Mouse (Mus musculus) hindbrain, postnatal 0 days (tissue): ENCODE data around the gene Clmn. TPM values are rescaled to one million over a fixed set of nuclear protein-coding genes. Genes with fewer than 3 reads are reported as not detected.
"Not testable (repeated sequence)": the region's sequence is repeated elsewhere in the genome, so short reads cannot be mapped to it uniquely, and the experiment has no call there.

Source experiments
- ATAC-seq: fragments of 200-750 bp; cut with Nextera tagmentation; 2 replicates; pipeline ENCODE4 v1.8.0; 2017; ENCODE audit warnings: mild to moderate bottlenecking, moderate TSS enrichment, moderate library complexity
- DNase-seq: peaks from one replicate; pipeline ENCODE4 v3.0.0-alpha.2; 2015; ENCODE audit warnings: low spot score
- H3K27ac ChIP-seq: fragments of 300-500 bp; sonication (generic); 2 replicates; pipeline ENCODE4 v1.5.1; 2014; ENCODE audit warnings: mild to moderate bottlenecking
- H3K27me3 ChIP-seq: fragments of 300-500 bp; sonication (generic); 2 replicates; pipeline ENCODE4 v1.6.1; 2014; ENCODE audit warnings: low read length, mixed read lengths; ENCODE audit not compliant: insufficient read depth
- H3K36me3 ChIP-seq: fragments of 300-500 bp; sonication (generic); 2 replicates; pipeline ENCODE4 v1.6.1; 2014; ENCODE audit warnings: low read length, mixed read lengths; ENCODE audit not compliant: insufficient read depth
- H3K4me1 ChIP-seq: fragments of 300-500 bp; sonication (generic); 2 replicates; pipeline ENCODE4 v1.6.1; 2014; ENCODE audit warnings: antibody characterized with exemption, low read length, mixed read lengths; ENCODE audit not compliant: insufficient read depth
- H3K4me2 ChIP-seq: fragments of 300-500 bp; sonication (generic); 2 replicates; pipeline ENCODE4 v1.6.1; 2014; ENCODE audit warnings: low read depth, mild to moderate bottlenecking, low read length, moderate library complexity, mixed read lengths
- H3K4me3 ChIP-seq: fragments of 300-500 bp; sonication (generic); 2 replicates; pipeline ENCODE4 v1.5.1; 2014; ENCODE audit warnings: low read length
- H3K9ac ChIP-seq: fragments of 300-500 bp; sonication (generic); replicated peaks from 2 replicates; pipeline ENCODE4 v1.6.1; 2014; ENCODE audit warnings: mild to moderate bottlenecking, low read length, moderate library complexity, mixed read lengths
- H3K9me3 ChIP-seq: fragments of 300-500 bp; sonication (generic); 2 replicates; pipeline ENCODE4 v1.6.1; 2016; ENCODE audit warnings: low read length, mixed read lengths
- CTCF ChIP-seq: IDR thresholded peaks from 2 replicates; pipeline ENCODE4 v1.5.1; 2016; ENCODE audit warnings: antibody characterized with exemption, control low read depth, low read depth
- WGBS: fragments of 180-500 bp; shearing (Covaris S2); extraction: QIAGEN DNeasy Blood & Tissue Kit; methylation state at CpG from one replicate; pipeline ENCODE4 v1.1.7; 2014; 5-methylcytosine and 5-hydroxymethylcytosine counted together
- polyA plus RNA-seq: library from polyadenylated mRNA; unstranded; fragments of >200 nt; fragmentation: Nextera tagmentation; extraction: Ambion mirVana; gene quantifications from 2 replicates; pipeline ENCODE4 v1.2.1, GENCODE M21; 2015
- total RNA-seq: library from RNA; depleted of rRNA; stranded (reverse); fragments of >200 nt; gene quantifications from 2 replicates; pipeline ENCODE4 v1.2.3, GENCODE M21; 2014; rRNA removed

The Clmn gene
- total and polyA plus RNA-seq, 2 experiments from 2014 or later: 1.7 to 2.6 TPM

DNA sequence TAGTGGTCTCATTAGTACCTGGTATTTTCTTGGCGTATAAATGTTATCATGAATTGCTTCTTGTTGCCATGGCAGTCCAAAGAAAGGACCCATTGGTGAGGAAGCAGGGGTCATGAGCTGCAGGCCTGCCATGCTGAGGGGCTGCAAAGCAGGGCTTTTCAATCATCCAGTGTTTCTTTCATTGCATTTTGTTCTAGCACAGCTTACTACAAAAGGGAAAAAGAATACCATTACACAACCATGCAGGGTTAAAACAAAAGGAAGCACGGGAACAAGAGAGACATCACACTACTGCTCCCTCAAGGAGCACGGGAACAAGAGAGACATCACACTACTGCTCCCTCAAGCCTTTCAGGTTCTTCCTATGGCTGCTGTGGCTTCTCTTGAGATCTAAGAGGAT lies 133.1 kb downstream of the Clmn start:
- H3K4me3 ChIP-seq: no peak overlapping the region
- WGBS: 13% methylated on average over 3 of the region's 3 CpGs
- H3K27me3 ChIP-seq: no peaks in the 10 kb centered on the region
- ATAC-seq (no peak), DNase-seq (no peak)
- no peaks in the 10 kb centered on the region for H3K4me1 ChIP-seq
- H3K9me3 ChIP-seq: no peaks in the 10 kb centered on the region
- H3K4me2 ChIP-seq: no peak overlapping the region
- no peak overlapping the region for H3K9ac ChIP-seq
- peaks cover 31% of the 10 kb centered on the region for H3K36me3 ChIP-seq
- no peak for TF ChIP-seq CTCF
- no peak overlapping the region for H3K27ac ChIP-seq

DNA sequence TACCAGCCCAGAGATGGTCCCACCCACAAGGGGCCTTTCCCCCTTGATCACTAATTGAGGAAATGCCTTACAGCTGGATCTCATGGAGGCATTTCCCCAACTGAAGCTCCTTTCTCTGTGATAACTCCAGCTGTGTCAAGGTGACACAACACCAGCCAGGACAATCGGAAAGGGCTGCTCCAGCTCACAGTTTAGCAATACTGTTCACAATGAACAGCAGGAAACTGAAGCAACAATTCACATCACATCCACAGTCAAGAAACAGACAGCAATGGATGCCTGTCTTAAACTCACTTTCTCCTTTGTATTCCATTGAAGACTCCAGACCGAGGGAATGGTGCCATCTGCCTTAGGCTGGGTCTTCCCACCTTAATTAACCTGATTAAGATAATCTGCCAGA lies 138.4 kb downstream of the Clmn start:
- not testable (repeated sequence) for H3K27ac ChIP-seq, H3K4me2 ChIP-seq, DNase-seq, H3K27me3 ChIP-seq, ATAC-seq, H3K9me3 ChIP-seq, H3K4me1 ChIP-seq, H3K4me3 ChIP-seq, H3K9ac ChIP-seq
- WGBS: 72% methylated on average over 2 of the region's 2 CpGs
- peaks cover 50% of the 10 kb centered on the region for H3K36me3 ChIP-seq

DNA sequence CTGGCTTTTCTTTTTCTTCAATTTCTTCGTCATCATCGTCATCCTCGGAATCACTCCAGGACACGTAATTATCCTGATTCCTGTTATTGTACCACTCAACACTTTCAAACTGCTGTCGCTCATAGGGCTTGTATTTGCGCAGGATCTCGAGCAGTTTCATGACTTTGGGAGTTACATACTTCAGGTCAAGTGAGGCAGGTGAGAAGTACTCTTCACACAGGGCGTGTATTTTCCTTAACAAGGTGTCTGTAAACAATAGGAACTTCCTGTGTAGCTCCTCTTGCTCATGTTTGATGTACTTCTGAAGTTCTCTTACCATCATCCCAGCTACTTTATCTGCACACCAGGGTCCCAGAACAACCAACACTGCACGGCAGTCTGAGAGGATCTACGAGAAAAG lies 142.8 kb downstream of the Clmn start:
- Histone ChIP-seq H3K9ac (no peak overlapping the region), H3K36me3 (peaks cover 31% of the 10 kb centered on the region), H3K4me3 (no peak overlapping the region), H3K4me2 (no peak overlapping the region), H3K27me3 (no peaks in the 10 kb centered on the region), H3K9me3 (no peaks in the 10 kb centered on the region), H3K27ac (no peak overlapping the region), H3K4me1 (no peaks in the 10 kb centered on the region)
- no peak for ATAC-seq
- no peak for DNase-seq
- TF ChIP-seq CTCF: no peak
- WGBS: 96% methylated on average over 10 of the region's 10 CpGs

DNA sequence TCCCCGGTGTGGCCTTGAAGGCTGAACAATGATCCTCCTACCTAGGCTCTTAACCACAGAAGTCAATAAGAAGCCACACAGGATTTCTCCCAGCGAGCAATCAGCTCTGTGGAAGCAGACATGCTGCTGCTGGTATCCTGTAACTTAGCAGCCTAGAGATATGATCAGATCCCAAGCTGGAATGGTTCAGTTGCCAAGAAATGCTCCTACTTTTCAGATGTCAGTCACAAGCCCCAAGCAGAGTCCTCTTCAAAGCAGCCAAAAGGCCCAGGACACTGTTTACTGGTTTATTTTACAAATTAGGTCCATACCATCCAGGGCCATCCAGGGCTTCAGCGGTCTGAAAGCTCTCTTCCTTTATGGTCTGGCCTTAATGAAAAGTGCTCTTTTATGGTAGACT lies 143.9 kb downstream of the Clmn start:
- H3K27me3 ChIP-seq: no peaks in the 10 kb centered on the region
- no peak overlapping the region for H3K9ac ChIP-seq
- no peak overlapping the region for H3K4me3 ChIP-seq
- no peak for DNase-seq
- no peak for ATAC-seq
- TF ChIP-seq CTCF: no peak
- no peak overlapping the region for H3K4me2 ChIP-seq
- WGBS: 85% methylated on average over 3 of the region's 3 CpGs
- H3K36me3 ChIP-seq: peaks cover 32% of the 10 kb centered on the region
- H3K4me1 ChIP-seq: no peaks in the 10 kb centered on the region
- H3K9me3 ChIP-seq: no peaks in the 10 kb centered on the region
- no peak overlapping the region for H3K27ac ChIP-seq

DNA sequence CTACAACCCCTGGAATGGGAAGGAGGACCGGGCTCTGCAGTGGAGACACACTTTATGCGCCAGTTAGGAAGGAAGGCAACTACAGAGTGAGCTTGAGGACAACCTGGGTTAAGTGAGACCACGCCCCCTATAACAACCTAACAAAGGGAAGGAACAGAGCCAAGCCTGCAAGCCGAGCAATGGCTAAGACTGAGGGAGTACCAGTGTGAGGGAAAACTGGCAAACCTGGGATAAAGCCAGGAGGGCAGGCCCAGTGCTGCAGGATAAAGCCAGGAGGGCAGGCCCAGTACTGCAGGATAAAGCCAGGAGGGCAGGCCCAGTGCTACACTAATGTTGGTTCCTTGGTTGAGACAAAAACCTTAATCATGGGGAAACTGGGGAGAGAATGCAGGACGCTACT lies 145.9 kb downstream of the Clmn start:
- Histone ChIP-seq H3K4me1 (no peaks in the 10 kb centered on the region), H3K36me3 (peaks cover 37% of the 10 kb centered on the region), H3K27ac (no peak overlapping the region), H3K9me3 (no peaks in the 10 kb centered on the region), H3K4me3 (no peak overlapping the region), H3K4me2 (no peak overlapping the region), H3K9ac (no peak overlapping the region), H3K27me3 (no peaks in the 10 kb centered on the region)
- peak; percentile 22 for TF ChIP-seq CTCF
- WGBS: 79% methylated on average over 5 of the region's 5 CpGs
- ATAC-seq: peak; percentile 59; the same call in 1 of the 2 replicates
- no peak for DNase-seq

DNA sequence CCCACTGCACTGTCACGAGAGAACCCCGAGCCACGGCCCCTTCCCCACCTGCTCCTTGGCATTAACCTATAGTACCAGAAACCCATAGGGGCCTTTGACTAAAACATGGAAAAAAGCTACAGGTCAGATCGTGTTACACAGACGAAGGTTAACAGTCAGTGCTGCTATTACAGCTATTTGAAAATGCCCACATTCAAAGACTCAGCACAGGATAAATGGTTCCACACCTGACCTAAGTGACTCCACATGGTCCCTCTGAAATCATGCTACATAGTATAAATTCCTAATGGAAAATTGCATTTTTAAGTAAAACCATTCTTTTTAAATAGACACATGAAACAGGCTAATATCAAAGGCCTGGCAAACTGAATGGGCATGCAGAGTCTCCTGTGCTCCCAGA lies 148.5 kb downstream of the Clmn start:
- no peaks in the 10 kb centered on the region for H3K27me3 ChIP-seq
- TF ChIP-seq CTCF: no peak
- DNase-seq (no peak), ATAC-seq (no peak)
- peaks cover 43% of the 10 kb centered on the region for H3K36me3 ChIP-seq
- no peak overlapping the region for H3K27ac ChIP-seq
- 90% methylated on average over 5 of the region's 5 CpGs for WGBS
- H3K4me3 ChIP-seq: no peak overlapping the region
- no peak overlapping the region for H3K9ac ChIP-seq
- H3K4me2 ChIP-seq: no peak overlapping the region
- H3K4me1 ChIP-seq: no peaks in the 10 kb centered on the region
- no peaks in the 10 kb centered on the region for H3K9me3 ChIP-seq

DNA sequence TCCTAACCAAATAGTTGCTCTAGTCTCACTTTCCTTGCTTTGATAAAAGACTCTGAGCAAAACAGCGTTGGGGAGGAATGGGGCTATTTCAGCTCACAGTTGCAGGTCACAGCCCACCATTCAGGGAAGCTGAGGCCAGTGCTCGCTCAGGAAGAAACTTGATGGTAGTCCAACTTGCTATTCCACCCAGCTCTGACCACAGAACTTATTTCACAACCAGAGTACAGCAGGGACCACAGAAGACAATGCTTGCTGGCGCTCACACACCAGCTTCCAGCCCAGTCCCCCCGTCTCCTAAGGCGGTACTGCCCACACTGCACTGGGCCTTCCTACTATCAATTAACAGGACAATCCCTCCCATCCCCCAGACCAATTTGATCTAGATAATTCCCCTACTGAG lies 149.4 kb downstream of the Clmn start:
- Histone ChIP-seq H3K4me2 (no peak overlapping the region), H3K27me3 (no peaks in the 10 kb centered on the region), H3K4me1 (no peaks in the 10 kb centered on the region), H3K9ac (no peak overlapping the region), H3K9me3 (no peaks in the 10 kb centered on the region), H3K36me3 (peaks cover 46% of the 10 kb centered on the region), H3K27ac (no peak overlapping the region), H3K4me3 (no peak overlapping the region)
- WGBS: 84% methylated on average over 5 of the region's 5 CpGs
- DNase-seq (no peak), ATAC-seq (no peak)
- TF ChIP-seq CTCF: no peak

Other genes with a start within 250 kb of the Clmn start
- 26.5 and 33.5 TPM in 2 replicates for gene Dicer1, start 113.1 kb downstream of the Clmn start, total RNA-seq
- 25.9 and 27.4 TPM in 2 replicates for gene Dicer1, start 113.1 kb downstream of the Clmn start, polyA plus RNA-seq
- 1.4 TPM in 2 replicates for gene Syne3, start 144.7 kb upstream of the Clmn start, total RNA-seq
- 0.66 and 0.98 TPM in 2 replicates for gene Syne3, start 144.7 kb upstream of the Clmn start, polyA plus RNA-seq
- 28.6 and 43.1 TPM in 2 replicates for gene Glrx5, start 167.6 kb upstream of the Clmn start, total RNA-seq
- gene Glrx5, start 167.6 kb upstream of the Clmn start, polyA plus RNA-seq: 195 and 199 TPM in 2 replicates